Mouse (Mus musculus): ENCODE results near the gene 1700016K19Rik. TPM values are rescaled to one million over a fixed set of nuclear protein-coding genes. Genes with fewer than 3 reads are reported as not detected.
"Not testable (repeated sequence)": the region's sequence is repeated elsewhere in the genome, so short reads cannot be mapped to it uniquely, and the experiment has no call there.

The 1700016K19Rik gene
- polyA plus RNA-seq, 1 experiment from 2014 or later, result 10.8 TPM

- Histone ChIP-seq H3K4me1 (replicated peaks; ENCODE audit: control insufficient read depth, insufficient read depth, low read length) (peaks cover 3% of the 10 kb centered on the region; the same call in 1 of the 2 replicates), H3K4me2 (ENCODE audit: low read depth, low read length) (no peak overlapping the region), H3K36me3 (ENCODE audit: control insufficient read depth, insufficient read depth, low read length) (no peaks in the 10 kb centered on the region), H3K4me3 (ENCODE audit: low read length) (no peak overlapping the region), H3K9me3 (ENCODE audit: control insufficient read depth, low read length) (no peaks in the 10 kb centered on the region), H3K27me3 (ENCODE audit: control insufficient read depth, insufficient read depth, low read depth, low read length) (no peaks in the 10 kb centered on the region; the same call in 1 of the 2 replicates), H3K9ac (ENCODE audit: low read length) (no peak overlapping the region), H3K27ac (ENCODE audit: low read length) (no peak overlapping the region)
- 76% methylated on average over 5 of the region's 5 CpGs for WGBS
- ATAC-seq (ENCODE audit: low read depth), result no peak
Observed at GRCm38 (mm10) chr11:76000701-76001100, 989 bp downstream of the 1700016K19Rik start.

GRCm38 (mm10) chr11:76001237-76001878 is 1.6 kb downstream of the 1700016K19Rik start:
- Histone ChIP-seq H3K9me3 (ENCODE audit: control insufficient read depth, low read length) (no peaks in the 10 kb centered on the region), H3K9ac (ENCODE audit: low read length) (no peak overlapping the region), H3K4me1 (replicated peaks; ENCODE audit: control insufficient read depth, insufficient read depth, low read length) (peaks cover 3% of the 10 kb centered on the region; the same call in 1 of the 2 replicates), H3K36me3 (ENCODE audit: control insufficient read depth, insufficient read depth, low read length) (no peaks in the 10 kb centered on the region), H3K4me2 (ENCODE audit: low read depth, low read length) (no peak overlapping the region), H3K27me3 (ENCODE audit: control insufficient read depth, insufficient read depth, low read depth, low read length) (no peaks in the 10 kb centered on the region; the same call in 1 of the 2 replicates), H3K27ac (ENCODE audit: low read length) (no peak overlapping the region), H3K4me3 (ENCODE audit: low read length) (no peak overlapping the region)
- WGBS, result 32% methylated on average over 3 of the region's 3 CpGs
- ATAC-seq (ENCODE audit: low read depth), result peak; percentile 26

GRCm38 (mm10) chr11:76004276-76004675 is 4.6 kb downstream of the 1700016K19Rik start:
- not testable (repeated sequence) for H3K4me2 ChIP-seq (ENCODE audit: low read depth, low read length); ATAC-seq (ENCODE audit: low read depth); H3K27me3 ChIP-seq (ENCODE audit: control insufficient read depth, insufficient read depth, low read depth, low read length); H3K9ac ChIP-seq (ENCODE audit: low read length); H3K36me3 ChIP-seq (ENCODE audit: control insufficient read depth, insufficient read depth, low read length); H3K9me3 ChIP-seq (ENCODE audit: control insufficient read depth, low read length); H3K27ac ChIP-seq (ENCODE audit: low read length); H3K4me3 ChIP-seq (ENCODE audit: low read length); H3K4me1 ChIP-seq (replicated peaks; ENCODE audit: control insufficient read depth, insufficient read depth, low read length)
- 90% methylated on average over 7 of the region's 7 CpGs for WGBS

- no peak overlapping the region for H3K27ac ChIP-seq (ENCODE audit: low read length)
- H3K9me3 ChIP-seq (ENCODE audit: control insufficient read depth, low read length), result no peaks in the 10 kb centered on the region
- no peak overlapping the region for H3K4me3 ChIP-seq (ENCODE audit: low read length)
- H3K4me2 ChIP-seq (ENCODE audit: low read depth, low read length), result no peak overlapping the region
- no peaks in the 10 kb centered on the region for H3K36me3 ChIP-seq (ENCODE audit: control insufficient read depth, insufficient read depth, low read length)
- WGBS, result 85% methylated on average over 2 of the region's 2 CpGs
- H3K9ac ChIP-seq (ENCODE audit: low read length), result no peak overlapping the region
- H3K4me1 ChIP-seq (replicated peaks; ENCODE audit: control insufficient read depth, insufficient read depth, low read length), result no peaks in the 10 kb centered on the region
- ATAC-seq (ENCODE audit: low read depth), result no peak
- H3K27me3 ChIP-seq (ENCODE audit: control insufficient read depth, insufficient read depth, low read depth, low read length), result no peaks in the 10 kb centered on the region
Observed at GRCm38 (mm10) chr11:76008162-76008561, 8.4 kb downstream of the 1700016K19Rik start.

GRCm38 (mm10) chr11:76009101-76009500 is 9.4 kb downstream of the 1700016K19Rik start:
- 78% methylated on average over 6 of the region's 6 CpGs for WGBS
- H3K4me2 ChIP-seq (ENCODE audit: low read depth, low read length), result no peak overlapping the region
- no peaks in the 10 kb centered on the region for H3K4me1 ChIP-seq (replicated peaks; ENCODE audit: control insufficient read depth, insufficient read depth, low read length)
- H3K36me3 ChIP-seq (ENCODE audit: control insufficient read depth, insufficient read depth, low read length), result no peaks in the 10 kb centered on the region
- ATAC-seq (ENCODE audit: low read depth), result no peak
- H3K4me3 ChIP-seq (ENCODE audit: low read length), result no peak overlapping the region
- H3K9ac ChIP-seq (ENCODE audit: low read length), result no peak overlapping the region
- no peaks in the 10 kb centered on the region for H3K9me3 ChIP-seq (ENCODE audit: control insufficient read depth, low read length)
- no peak overlapping the region for H3K27ac ChIP-seq (ENCODE audit: low read length)
- no peaks in the 10 kb centered on the region for H3K27me3 ChIP-seq (ENCODE audit: control insufficient read depth, insufficient read depth, low read depth, low read length)

GRCm38 (mm10) chr11:76010838-76011624 is 11.3 kb downstream of the 1700016K19Rik start:
- peak overlapping the region; percentile 72 for H3K27ac ChIP-seq (ENCODE audit: low read length)
- no peaks in the 10 kb centered on the region for H3K36me3 ChIP-seq (ENCODE audit: control insufficient read depth, insufficient read depth, low read length)
- peaks cover 5% of the 10 kb centered on the region for H3K4me1 ChIP-seq (replicated peaks; ENCODE audit: control insufficient read depth, insufficient read depth, low read length)
- no peak overlapping the region for H3K4me2 ChIP-seq (ENCODE audit: low read depth, low read length)
- H3K4me3 ChIP-seq (ENCODE audit: low read length), result no peak overlapping the region
- H3K9me3 ChIP-seq (ENCODE audit: control insufficient read depth, low read length), result no peaks in the 10 kb centered on the region
- no peak overlapping the region for H3K9ac ChIP-seq (ENCODE audit: low read length)
- H3K27me3 ChIP-seq (ENCODE audit: control insufficient read depth, insufficient read depth, low read depth, low read length), result no peaks in the 10 kb centered on the region
- WGBS, result 51% methylated on average over 9 of the region's 9 CpGs
- peak; percentile 80; the same call in 1 of the 2 replicates for ATAC-seq (ENCODE audit: low read depth)

GRCm38 (mm10) chr11:76015251-76015650 is 15.5 kb downstream of the 1700016K19Rik start:
- Histone ChIP-seq H3K36me3 (ENCODE audit: control insufficient read depth, insufficient read depth, low read length) (no peaks in the 10 kb centered on the region), H3K4me2 (ENCODE audit: low read depth, low read length) (no peak overlapping the region), H3K27me3 (ENCODE audit: control insufficient read depth, insufficient read depth, low read depth, low read length) (no peaks in the 10 kb centered on the region), H3K4me1 (replicated peaks; ENCODE audit: control insufficient read depth, insufficient read depth, low read length) (peaks cover 5% of the 10 kb centered on the region), H3K9ac (ENCODE audit: low read length) (no peak overlapping the region), H3K4me3 (ENCODE audit: low read length) (no peak overlapping the region), H3K27ac (ENCODE audit: low read length) (no peak overlapping the region), H3K9me3 (ENCODE audit: control insufficient read depth, low read length) (no peaks in the 10 kb centered on the region)
- no peak for ATAC-seq (ENCODE audit: low read depth)
- WGBS, result 78% methylated on average over 6 of the region's 6 CpGs

- H3K9me3 ChIP-seq (ENCODE audit: control insufficient read depth, low read length), result no peaks in the 10 kb centered on the region
- no peak overlapping the region for H3K4me3 ChIP-seq (ENCODE audit: low read length)
- H3K4me2 ChIP-seq (ENCODE audit: low read depth, low read length), result no peak overlapping the region
- no peaks in the 10 kb centered on the region for H3K27me3 ChIP-seq (ENCODE audit: control insufficient read depth, insufficient read depth, low read depth, low read length)
- H3K9ac ChIP-seq (ENCODE audit: low read length), result no peak overlapping the region; the same call in 1 of the 2 replicates
- peaks cover 5% of the 10 kb centered on the region for H3K4me1 ChIP-seq (replicated peaks; ENCODE audit: control insufficient read depth, insufficient read depth, low read length)
- H3K27ac ChIP-seq (ENCODE audit: low read length), result no peak overlapping the region
- WGBS, result 66% methylated on average over 4 of the region's 4 CpGs
- H3K36me3 ChIP-seq (ENCODE audit: control insufficient read depth, insufficient read depth, low read length), result no peaks in the 10 kb centered on the region
- no peak for ATAC-seq (ENCODE audit: low read depth)
Observed at GRCm38 (mm10) chr11:76015814-76016213, 16.1 kb downstream of the 1700016K19Rik start.

GRCm38 (mm10) chr11:76019879-76020278 is 20.2 kb downstream of the 1700016K19Rik start:
- Histone ChIP-seq H3K4me1 (replicated peaks; ENCODE audit: control insufficient read depth, insufficient read depth, low read length) (peaks cover 4% of the 10 kb centered on the region), H3K27ac (ENCODE audit: low read length) (no peak overlapping the region), H3K9ac (ENCODE audit: low read length) (no peak overlapping the region), H3K4me2 (ENCODE audit: low read depth, low read length) (no peak overlapping the region), H3K9me3 (ENCODE audit: control insufficient read depth, low read length) (no peaks in the 10 kb centered on the region), H3K27me3 (ENCODE audit: control insufficient read depth, insufficient read depth, low read depth, low read length) (no peaks in the 10 kb centered on the region), H3K4me3 (ENCODE audit: low read length) (no peak overlapping the region), H3K36me3 (ENCODE audit: control insufficient read depth, insufficient read depth, low read length) (peaks cover 5% of the 10 kb centered on the region; the same call in 1 of the 2 replicates)
- WGBS, result 76% methylated on average over 4 of the region's 4 CpGs
- ATAC-seq (ENCODE audit: low read depth), result no peak

Measured in lung, embryonic 16.5 days (tissue).